Mouse (Mus musculus) cerebellum, postnatal 25 days (tissue): ENCODE measurements around the gene Zfp3.

Experiments used
- DNase-seq, 2 experiments: peaks; one replicate each; pipeline ENCODE4 v3.0.0; 2021; ENCODE audit warnings: mixed read lengths in 2 of 2

The Zfp3 gene

DNA sequence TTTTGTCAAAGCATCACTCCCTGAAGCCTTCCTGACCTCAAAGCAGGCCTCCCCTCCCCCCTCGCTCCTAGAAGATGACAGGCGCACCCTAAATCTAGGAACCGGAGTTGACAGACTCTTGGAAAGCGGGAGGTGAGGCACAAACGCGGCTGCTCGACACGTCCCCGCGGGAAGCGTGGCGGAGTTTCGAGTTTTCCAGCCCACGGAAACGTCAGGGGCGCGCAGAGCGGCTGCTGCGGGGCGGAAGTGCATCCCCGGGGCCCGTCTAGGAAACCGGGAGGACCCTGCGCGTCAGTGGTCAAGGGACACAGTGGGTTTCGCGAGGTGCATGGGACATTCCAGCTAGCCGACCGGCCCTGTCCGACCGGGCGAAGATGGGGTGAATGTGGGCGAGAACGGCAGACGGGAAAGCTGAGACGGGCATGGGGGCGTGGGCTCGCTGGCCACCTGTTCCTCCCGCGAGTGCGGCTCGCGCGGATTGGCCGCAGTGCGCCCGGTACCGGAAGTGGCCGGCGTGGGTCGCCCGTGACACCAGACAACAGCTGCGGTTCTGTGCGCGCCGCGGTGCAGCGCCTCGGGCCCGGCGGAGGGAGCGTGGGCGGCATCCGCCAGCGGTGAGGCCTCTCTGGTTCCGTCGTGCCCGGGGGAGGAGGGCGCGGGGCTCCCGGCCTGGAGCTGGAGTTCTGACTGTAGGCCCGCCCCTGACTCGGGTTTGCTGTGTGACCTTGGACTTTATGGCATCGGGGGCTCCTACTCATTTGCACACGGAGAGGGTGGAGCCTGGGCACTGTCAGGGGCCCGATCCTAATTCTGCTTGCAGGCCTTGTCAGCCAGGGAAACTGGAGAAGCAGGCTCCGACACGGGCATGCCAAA, at the start of gene Zfp3:
TSS of gene Zfp3 (plus strand) at position 274 of the 873 bp plus-strand sequence.
- peak; percentile 88 to 90 for DNase-seq

DNA sequence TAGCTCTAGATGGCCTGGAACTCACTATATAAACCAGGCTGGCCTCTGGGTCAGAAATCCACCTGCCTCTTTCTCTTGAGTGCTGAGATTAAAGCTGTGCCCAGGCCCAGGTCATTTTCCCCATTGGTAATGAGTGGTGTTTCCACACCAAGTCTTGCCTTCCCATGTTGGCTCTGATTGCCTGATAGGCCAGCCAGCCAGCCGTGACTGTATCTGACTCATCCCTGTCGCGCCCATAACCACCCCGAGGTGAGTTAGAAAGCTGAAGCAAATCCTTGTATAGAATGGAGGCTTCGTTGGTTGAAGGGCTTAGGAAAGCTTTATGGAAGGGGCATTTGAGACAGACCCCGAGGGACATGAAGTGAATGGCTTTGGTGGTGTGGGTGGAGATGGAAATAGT, 48.2 kb upstream of the Zfp3 start:
- DNase-seq, result no peak

DNA sequence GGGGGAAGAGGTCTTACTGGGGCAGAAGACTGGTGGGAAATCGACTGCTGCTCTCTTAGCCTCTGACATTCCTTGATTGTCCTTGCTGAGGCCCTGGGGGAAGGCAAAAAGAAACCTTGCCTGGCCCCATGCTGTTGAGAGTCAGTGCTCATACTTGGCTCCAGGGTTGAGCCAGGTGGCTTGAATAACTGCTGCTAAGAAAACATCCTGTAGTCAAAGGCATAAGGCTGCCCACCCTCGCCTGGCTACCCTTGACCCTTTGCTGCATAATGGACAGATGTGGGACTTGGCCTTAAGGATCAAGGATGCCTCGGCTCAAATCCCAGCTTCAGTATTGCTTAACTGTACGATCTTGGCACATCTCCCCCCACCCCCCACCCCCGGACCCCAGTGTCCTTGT, 45.5 kb upstream of the Zfp3 start:
- DNase-seq, result no peak

DNA sequence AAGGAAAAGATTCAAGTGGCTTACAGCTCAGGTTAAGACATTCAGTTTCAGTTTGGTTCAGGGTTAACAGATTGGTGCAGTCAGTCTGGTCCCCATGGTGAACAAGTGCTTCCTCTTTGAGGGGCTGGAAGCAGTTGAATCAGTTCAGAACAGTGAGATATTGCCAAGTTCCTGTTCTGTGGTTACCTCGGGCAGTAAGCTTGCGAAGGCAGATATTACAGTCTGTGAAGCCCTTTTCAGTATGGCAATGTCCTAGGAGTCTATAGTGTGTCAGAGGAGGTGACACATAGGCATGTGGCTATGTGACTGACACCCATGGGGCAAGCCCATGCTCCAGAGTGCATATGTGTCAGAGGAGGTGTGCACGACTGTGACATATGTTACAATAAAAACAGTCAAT, 43.4 kb upstream of the Zfp3 start:
- DNase-seq, result no peak

DNA sequence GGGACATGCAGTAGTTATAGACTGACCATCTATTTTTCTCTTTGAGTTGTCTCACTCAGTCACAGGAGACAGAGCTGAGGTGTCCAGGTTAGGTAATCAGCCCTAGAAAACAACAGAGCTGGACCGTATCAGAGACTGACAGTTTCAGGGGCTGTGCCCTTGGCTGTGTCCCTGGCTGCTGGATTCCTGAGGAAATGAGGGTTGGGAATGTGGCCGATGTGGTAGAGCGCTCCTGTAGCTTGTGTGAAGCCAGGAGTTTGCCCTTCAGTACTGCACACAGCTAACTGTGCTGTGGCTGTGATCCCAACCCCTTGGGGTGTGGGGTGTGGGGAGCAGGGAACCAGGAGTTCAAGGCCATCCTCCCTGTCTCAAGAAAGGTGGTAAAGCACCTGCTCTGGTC, 42.9 kb upstream of the Zfp3 start:
- no peak for DNase-seq

DNA sequence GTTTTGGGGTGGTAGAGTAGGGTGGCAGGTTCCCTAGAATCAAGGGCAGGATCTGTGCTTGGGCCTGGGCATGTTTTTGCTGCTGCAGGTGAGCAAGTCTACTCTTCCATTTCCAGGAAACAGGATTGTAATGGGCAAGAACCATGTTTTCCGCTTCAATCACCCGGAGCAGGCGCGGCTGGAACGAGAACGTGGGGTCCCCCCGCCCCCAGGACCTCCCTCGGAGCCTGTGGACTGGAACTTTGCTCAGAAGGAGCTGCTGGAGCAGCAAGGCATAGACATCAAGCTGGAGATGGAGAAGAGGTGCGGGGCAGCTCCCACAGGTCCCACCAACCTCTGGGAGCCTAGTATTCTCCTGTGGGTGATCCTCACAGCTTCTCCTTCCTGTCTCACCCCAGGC, 39.3 kb upstream of the Zfp3 start:
- no peak for DNase-seq

DNA sequence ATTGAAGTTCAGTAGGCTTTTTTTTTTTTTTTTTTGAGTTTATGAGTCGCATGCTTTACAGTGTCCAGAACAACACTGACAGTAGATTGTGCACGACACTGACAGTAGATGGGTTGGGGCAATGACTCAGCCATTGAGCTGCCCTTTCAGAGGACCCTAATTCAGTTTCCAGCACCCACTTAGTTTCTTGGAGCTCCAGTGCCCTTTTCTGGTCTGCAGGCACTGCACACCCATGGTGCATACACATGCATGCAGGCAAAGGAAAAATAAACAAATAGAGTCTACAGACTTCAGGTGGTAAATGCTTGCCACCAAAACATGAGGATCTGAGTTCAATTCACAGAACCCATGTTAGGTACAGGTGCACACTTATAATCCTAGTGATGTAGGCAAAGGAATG, 37.4 kb upstream of the Zfp3 start:
- no peak for DNase-seq

DNA sequence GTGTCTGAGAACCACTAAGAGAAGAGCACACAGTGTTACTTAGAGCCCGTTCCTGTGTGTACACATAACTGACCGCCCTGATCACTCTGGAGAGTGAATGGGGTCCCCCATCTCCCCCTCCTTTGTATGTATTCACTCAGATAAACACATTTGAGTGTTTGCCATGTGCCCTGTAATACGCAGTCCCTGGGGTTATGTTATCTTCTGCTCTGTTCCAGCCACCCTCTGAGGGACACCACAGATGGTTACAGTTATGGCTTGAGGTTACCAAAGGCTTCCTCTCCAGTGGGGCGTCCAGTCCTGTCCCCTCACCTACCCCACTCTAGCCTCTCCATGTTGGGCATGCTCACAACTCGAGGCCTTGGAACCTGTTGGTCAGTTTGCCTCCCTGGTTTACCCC, 36.6 kb upstream of the Zfp3 start:
- DNase-seq, result no peak

DNA sequence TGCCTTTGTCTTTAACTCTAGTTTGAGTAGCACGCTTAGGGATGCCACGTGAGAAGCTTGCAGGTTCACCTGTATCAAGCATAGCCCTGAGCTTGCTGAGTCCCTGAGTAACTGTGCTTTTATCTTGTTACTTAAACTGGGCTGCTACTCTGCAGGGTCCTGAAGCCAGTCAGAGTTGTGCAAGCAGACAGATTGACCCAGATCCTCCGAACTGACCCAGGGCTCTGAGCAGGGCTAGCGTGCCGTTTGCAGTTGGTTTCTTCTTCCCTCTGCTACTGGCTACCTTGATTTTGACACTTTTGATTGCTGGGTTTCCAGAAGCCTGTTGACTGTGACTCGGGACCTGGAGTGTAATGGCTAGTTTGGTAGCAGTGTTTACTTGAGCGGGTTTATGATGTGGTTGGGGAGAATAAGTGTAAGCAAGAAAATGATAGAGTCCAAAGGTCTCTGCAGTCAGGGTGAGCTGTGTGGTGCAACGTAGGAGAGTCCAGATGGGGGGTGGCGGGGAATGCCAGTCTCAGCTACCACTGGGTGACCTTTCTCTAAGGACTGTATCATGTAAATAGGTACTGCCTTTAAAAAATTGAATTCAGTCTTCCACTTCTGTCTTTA, 33.5 kb upstream of the Zfp3 start:
- DNase-seq, result no peak

DNA sequence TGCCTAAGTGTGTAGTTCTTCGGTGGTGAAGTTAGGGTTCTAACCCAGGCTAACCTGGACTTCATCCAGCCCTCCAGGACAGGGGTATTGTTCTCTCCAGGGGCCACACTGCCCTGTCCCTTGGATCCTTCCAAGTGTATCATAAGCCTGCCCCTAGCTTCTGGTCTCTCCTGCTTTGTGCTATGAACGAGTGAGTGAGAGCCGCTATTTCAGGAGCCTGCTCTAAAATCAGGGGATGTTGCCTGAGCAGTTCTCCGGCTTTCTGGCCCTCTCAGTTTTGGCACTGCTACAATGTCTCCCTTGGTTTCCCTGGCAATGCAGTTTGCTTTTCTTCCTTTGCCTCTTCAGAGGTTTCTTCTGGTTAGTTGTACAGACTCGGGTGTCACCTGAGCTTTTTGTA, 32.8 kb upstream of the Zfp3 start:
- DNase-seq, result peak; percentile 23 to 31

DNA sequence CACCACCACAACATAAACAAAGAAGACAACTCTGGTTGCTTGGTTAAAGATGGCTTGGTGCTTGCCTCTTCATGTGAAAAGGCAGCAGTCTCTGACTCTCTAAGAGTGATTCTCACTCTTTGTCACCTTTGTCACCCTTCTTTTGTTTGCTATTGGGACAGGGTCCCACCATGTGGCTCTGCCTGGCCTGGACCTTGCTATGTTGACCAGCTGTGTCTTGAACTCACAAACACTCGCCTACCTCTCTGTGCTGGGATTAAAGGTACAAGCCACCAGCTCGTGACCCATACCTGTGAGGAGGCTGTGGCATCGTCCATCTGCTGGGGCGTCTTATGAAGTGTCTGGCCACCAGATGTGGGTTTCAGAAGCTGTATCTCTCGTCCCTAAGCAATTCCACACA, 30.8 kb upstream of the Zfp3 start:
- DNase-seq, result no peak

DNA sequence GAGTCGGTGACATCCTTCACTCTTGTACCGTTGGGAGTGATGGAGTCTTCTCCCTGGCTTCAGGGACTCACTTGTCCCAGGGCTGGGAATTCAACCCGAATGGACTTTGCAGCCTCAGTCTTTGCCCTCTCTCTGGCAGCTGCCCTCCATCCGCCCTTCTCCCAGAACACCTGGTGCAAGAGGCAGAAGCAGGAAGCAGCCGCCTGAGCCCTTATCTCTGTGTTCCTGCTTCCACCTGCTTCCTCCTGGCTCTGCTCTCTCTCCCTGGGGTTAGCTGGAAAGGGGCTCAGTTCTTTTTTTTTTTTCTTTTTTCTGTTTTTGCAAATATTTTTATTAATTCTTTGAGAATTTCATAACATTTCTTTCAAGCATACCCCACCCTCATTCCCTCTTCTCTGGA, 26.3 kb upstream of the Zfp3 start:
- DNase-seq, result no peak

DNA sequence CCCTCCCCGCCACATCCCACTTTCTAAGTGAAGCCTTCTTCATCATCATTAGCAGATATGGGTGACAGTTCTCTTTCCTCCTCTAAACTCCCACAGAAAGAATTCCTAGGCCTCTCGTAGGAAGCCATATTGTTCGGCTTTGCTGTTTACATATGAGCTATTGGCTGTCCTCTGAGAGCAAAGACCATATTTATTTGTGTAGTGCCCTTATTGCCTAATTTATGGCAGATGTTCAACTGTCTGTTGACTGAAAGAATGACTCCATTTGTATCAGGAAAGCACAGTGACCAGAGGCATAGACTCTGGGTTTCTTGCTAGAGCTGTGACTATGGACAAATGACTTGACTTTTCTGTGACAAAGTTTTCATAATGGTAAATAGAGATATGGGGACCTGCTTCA, 22.4 kb upstream of the Zfp3 start:
- DNase-seq, result no peak

DNA sequence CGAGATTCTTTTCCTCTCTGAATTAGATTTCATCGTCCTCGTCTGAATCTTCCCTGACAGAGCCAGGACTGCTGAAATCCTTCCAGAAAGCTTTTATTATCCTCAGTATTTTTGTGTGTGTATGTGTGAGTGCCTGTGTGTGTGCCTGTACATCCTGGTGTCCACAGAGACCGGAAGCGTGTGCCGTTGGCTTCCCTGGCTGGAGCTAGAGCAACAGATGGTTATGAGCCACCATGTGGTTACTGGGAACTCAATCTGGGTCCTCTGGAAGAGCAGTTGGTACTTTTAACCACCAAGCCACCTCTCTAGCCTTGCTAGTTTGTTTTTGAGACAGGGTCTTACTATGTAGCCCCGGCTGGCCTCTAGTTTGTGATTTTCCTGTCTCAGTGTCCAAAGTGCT, 21.9 kb upstream of the Zfp3 start:
- peak in 1 of 2 experiments; percentile 26 for DNase-seq

DNA sequence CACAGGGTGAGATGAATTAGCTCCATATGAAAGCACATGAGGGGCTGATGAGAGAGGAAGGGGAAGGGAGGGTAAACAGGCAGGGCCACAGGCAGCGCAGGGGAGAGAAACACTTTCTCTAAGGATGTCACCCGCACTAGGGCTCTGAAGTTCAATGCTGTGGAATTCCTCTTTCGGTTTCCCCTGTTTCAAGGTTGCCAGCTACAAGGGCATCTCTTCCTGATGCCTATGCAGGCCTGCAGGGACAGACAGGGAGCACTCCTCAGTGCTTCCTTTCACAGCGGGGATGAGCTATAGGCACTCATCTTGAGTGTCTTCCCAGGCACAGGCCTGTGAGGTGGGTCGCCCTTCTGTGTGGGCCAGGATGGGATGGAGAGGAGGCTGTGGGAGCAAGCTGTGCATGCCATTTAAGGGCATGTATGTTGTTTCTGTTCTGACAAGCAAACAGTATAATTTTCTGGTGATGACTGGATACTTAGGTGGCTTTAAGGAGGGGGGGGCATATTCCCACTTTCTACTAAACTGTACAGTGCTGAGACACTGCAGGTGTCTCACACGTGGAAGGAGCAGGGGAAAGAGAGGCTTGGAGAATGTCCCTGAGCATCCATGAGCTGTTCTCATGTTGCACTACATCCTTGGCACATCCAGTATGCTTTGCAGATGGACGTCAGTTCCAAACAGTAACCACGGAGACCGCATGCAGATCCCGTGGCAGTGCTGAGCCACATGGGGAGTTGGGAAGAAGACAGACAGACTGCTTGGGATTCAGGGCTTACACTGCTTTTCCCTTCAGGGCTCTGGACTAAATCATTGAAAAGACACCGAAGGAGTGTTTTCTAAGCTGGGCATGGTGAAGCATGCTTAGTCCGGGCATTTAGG, 21.2 kb upstream of the Zfp3 start:
- DNase-seq, result no peak

DNA sequence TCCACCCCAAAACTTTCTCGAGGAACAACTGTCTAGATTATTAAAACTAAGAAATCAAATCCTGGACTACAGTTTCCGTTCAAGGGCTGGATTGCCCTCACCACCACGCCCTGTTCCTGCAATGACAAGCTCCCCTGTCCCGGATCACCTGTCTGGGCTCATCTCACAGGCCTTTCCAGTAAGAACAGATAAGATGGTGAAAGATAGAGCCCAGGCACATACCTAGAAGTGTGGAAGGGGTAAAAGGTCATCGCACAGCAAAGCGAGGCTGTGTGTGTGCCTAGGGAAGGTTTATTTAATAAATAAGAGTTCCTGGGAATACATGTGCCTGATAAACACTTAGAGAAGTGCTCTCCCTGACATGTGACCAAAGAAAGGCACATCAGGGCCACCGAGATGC, 18.4 kb upstream of the Zfp3 start:
- DNase-seq, result no peak

DNA sequence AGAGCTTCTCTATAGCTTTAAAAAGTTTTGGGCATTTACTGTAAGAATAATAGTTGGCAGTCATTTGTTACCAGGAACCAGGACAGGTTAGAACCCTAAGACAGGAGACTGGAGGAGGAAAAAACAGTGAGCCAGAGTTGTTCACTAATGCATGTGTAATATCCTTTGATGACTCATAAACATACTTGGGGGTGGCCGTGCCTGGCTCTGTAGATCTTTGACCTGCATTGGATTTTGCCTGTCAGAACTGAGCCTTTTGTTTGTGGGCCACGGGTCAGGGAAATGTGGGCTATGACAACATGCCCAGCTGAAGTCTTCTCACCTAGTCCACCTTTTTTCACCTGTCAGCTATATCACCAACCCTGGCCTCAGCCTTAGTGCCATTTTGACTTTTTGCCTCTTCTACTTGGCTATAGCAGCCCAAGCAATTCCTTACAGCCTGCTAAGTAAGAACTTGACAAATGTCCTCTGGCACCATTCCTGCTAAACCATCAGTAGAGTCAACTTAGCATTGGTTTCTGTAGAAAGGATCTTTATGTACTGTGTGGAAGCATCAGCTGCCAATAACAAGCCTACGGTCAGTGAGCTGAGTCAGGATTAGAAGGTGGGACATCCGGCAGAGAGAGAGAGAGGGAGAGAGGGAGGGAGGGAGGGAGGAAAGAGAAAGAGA, 16.0 kb upstream of the Zfp3 start:
- DNase-seq, result no peak

DNA sequence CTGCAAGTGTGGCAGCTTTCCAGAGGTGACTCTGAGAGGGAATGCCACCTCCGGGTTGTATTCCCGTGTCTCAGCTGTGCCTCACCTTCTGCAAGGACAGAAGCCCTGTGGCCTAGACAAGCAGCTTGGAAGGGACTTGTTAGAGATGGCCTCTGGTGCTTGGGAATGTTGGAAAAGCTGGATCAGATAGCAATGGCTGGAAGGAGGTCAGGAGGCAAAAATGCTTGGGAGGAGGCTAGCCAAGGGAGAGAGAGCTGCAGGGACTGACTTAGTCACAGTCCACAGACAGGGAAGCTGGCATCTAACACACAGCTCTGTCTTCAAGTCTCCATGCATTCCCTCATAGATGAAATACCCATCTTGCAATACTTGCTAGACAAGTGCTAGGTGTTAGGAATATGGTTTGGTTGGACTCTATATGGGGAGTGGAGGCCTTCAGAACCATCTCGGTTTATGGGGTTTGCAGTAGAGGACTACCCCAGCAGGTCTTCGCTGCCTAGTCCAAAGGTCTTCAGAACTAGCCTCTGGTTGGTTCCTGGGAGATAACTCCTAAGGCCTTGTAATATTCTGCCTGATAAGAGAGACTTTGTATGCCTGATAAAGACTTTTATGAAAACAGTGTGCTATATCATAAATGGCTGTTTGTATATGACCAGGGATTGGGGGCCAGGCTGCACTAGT, 11.5 kb upstream of the Zfp3 start:
- DNase-seq, result no peak

DNA sequence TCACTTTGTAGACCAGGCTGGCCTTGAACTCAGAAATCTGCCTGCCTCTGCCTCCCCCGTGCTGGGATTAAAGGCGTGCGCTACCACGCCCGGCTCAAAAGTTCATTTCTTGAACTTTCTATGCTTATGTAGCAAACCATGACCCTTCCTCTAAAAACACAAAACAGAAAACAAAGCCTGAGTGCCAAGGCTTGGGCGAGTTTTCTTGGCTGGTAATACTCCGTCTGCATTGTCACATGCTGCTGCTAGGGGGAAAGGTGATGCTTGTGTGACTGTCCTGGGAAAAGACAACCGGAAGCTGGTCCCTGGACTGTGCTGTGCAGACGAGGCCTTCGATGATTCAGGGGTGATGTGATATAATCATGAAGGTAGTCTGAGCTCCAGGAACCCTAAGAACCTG, 10.9 kb upstream of the Zfp3 start:
- no peak for DNase-seq

DNA sequence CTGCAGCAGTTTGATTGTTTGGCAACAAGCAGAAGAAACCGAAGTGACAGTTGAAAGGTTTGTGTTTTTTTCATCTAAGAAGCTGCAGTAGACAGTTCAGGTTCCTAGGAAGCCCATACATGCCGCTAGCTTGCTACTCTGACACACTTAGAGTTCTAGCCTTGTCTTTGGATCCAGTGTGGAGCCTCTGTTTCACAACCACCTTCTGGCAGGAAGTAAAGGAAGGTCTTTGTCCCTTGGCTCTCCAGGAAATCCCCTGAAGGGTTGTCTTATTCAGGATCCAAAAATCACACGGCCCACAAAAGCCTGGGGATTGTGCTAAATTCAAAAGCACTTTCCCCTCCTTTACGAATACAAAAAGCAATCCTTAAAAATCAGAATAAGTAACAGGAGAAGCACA, 9.5 kb upstream of the Zfp3 start:
- no peak for DNase-seq

DNA sequence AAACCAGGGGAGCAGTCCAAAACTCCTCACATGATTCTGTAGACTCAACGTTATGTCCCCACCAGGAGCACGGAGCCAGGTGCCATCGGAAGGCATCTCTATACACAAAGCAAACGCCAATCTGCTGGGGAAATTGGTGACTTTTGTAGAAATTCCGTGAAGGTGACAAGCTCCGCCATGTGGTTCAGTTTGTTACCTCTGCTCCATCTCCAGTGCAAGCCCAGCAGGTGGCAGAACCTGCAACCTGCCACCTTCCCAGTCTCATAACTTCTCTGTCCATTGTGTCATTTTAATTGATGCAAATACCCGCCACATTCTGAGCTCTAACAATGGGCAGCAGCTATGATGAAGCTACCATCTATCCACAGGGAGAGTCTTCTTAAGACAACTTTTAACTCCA, 9.1 kb upstream of the Zfp3 start:
- DNase-seq, result peak in 1 of 2 experiments; percentile 29

DNA sequence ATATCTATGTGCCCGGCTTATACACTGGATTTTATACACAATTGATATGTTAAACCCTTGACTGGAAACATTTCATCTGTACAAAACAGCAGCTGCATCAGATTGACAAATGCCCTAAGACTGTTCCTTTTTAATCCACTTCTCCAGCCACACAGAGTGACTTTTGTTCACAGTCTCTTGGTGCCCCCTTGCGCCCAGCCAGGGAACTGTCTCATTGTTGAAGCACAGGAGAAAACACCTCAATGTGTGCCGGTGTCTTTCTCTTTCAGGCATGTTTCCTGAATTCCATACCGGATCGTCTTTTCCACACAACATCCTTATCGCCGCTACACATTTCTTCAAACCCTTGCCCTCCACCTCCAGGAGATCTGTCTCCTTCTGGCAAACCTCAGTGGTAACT, 8.4 kb upstream of the Zfp3 start:
- peak; percentile 87 to 93 for DNase-seq
